Mouse (Mus musculus): Measurements from ENCODE around the gene Nars2. TPM values are rescaled to one million over a fixed set of nuclear protein-coding genes. Genes with fewer than 3 reads are reported as not detected.

The Nars2 gene
- total and polyA plus RNA-seq, 2 experiments from 2014 or later, result 11.8 to 17.8 TPM

- Histone ChIP-seq H3K9ac (replicated peaks; ENCODE audit: low read depth, low read length) (no peak overlapping the region), H3K9me3 (replicated peaks; ENCODE audit: control insufficient read depth, low read length) (no peaks in the 10 kb centered on the region), H3K4me1 (ENCODE audit: control insufficient read depth, insufficient read depth) (no peaks in the 10 kb centered on the region; the same call in 1 of the 2 replicates), H3K27ac (ENCODE audit: low read depth) (no peak overlapping the region), H3K27me3 (ENCODE audit: control insufficient read depth, insufficient read depth, low read length) (no peaks in the 10 kb centered on the region), H3K36me3 (replicated peaks; ENCODE audit: control insufficient read depth, insufficient read depth, low read length) (no peaks in the 10 kb centered on the region), H3K4me3 (ENCODE audit: low read depth, low read length) (no peak overlapping the region), H3K4me2 (ENCODE audit: low read depth, low read length) (no peak overlapping the region)
- ATAC-seq (ENCODE audit: insufficient read depth, low read depth) (no peak), DNase-seq (ENCODE audit: low spot score) (no peak)
- TF ChIP-seq EP300 (IDR thresholded peaks at IDR 0.05; ENCODE audit: low read depth), result no peak
- TF ChIP-seq CTCF (IDR thresholded peaks at IDR 0.05; ENCODE audit: low read depth), result no peak
- WGBS, result 91% methylated on average over 3 of the region's 3 CpGs
Measured at GRCm38 (mm10) chr7:96905422-96905821, 45.9 kb upstream of the Nars2 start.

- no peak for ATAC-seq (ENCODE audit: insufficient read depth, low read depth)
- no peaks in the 10 kb centered on the region; the same call in 1 of the 2 replicates for H3K4me1 ChIP-seq (ENCODE audit: control insufficient read depth, insufficient read depth)
- no peak for DNase-seq (ENCODE audit: low spot score)
- WGBS, result 87% methylated on average over 20 of the region's 20 CpGs
- no peaks in the 10 kb centered on the region for H3K9me3 ChIP-seq (replicated peaks; ENCODE audit: control insufficient read depth, low read length)
- no peaks in the 10 kb centered on the region for H3K36me3 ChIP-seq (replicated peaks; ENCODE audit: control insufficient read depth, insufficient read depth, low read length)
- no peak for TF ChIP-seq CTCF (IDR thresholded peaks at IDR 0.05; ENCODE audit: low read depth)
- no peak for TF ChIP-seq EP300 (IDR thresholded peaks at IDR 0.05; ENCODE audit: low read depth)
- H3K4me3 ChIP-seq (ENCODE audit: low read depth, low read length), result no peak overlapping the region
- H3K27me3 ChIP-seq (ENCODE audit: control insufficient read depth, insufficient read depth, low read length), result no peaks in the 10 kb centered on the region
- no peak overlapping the region for H3K4me2 ChIP-seq (ENCODE audit: low read depth, low read length)
- H3K9ac ChIP-seq (replicated peaks; ENCODE audit: low read depth, low read length), result no peak overlapping the region
- H3K27ac ChIP-seq (ENCODE audit: low read depth), result no peak overlapping the region
Measured at GRCm38 (mm10) chr7:96906216-96906615, 45.1 kb upstream of the Nars2 start.

DNA sequence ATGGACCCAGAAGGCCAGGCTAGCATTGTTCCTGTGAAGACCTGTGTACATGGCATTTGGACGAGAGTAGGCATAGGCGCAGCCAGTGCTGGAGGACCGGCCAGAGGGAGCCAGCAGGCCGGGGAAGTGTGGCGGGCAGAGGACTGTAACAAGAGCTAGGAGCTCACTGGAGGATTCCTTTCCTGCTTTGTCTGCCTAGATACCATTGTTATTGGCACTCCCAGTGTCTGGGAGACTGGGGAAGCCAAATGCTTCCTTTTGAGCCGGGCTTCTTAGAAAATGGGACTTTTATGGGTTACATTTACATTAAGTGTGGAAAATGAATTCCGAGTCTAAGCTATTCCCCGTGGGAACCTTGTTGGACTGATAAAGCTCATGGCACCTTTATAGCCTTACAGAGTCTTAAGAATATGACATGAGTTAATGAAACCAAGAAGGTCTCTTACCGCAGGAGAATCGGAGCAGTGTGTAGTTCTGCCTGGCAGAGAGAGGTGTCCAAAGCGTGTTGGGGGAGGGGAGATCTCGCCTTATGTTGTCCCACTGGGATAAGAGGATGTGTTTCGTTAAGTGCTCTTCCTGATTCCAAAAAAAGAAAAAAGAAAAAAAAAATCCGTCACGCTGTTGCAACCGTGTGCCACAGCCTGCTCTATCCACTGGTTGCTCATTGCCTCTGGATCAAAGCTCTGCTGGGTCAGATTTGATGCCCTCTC lies 43.2 kb upstream of the Nars2 start:
- ATAC-seq (ENCODE audit: insufficient read depth, low read depth), result no peak
- H3K4me3 ChIP-seq (ENCODE audit: low read depth, low read length), result no peak overlapping the region
- TF ChIP-seq CTCF (IDR thresholded peaks at IDR 0.05; ENCODE audit: low read depth) (no peak), EP300 (IDR thresholded peaks at IDR 0.05; ENCODE audit: low read depth) (no peak)

GRCm38 (mm10) chr7:96909856-96910255 lies 41.4 kb upstream of the Nars2 start:
- no peaks in the 10 kb centered on the region for H3K9me3 ChIP-seq (replicated peaks; ENCODE audit: control insufficient read depth, low read length)

More for the DNA sequence above, 43.2 kb upstream of the Nars2 start:
- H3K9me3 ChIP-seq (replicated peaks; ENCODE audit: control insufficient read depth, low read length), result no peaks in the 10 kb centered on the region
- no peaks in the 10 kb centered on the region; the same call in 1 of the 2 replicates for H3K4me1 ChIP-seq (ENCODE audit: control insufficient read depth, insufficient read depth)
- no peaks in the 10 kb centered on the region for H3K36me3 ChIP-seq (replicated peaks; ENCODE audit: control insufficient read depth, insufficient read depth, low read length)
- H3K9ac ChIP-seq (replicated peaks; ENCODE audit: low read depth, low read length), result no peak overlapping the region
- no peaks in the 10 kb centered on the region; the same call in 1 of the 2 replicates for H3K27me3 ChIP-seq (ENCODE audit: control insufficient read depth, insufficient read depth, low read length)
- H3K4me2 ChIP-seq (ENCODE audit: low read depth, low read length), result no peak overlapping the region
- 63% methylated on average over 16 of the region's 16 CpGs for WGBS
- DNase-seq (ENCODE audit: low spot score), result no peak
- H3K27ac ChIP-seq (ENCODE audit: low read depth), result no peak overlapping the region

DNA sequence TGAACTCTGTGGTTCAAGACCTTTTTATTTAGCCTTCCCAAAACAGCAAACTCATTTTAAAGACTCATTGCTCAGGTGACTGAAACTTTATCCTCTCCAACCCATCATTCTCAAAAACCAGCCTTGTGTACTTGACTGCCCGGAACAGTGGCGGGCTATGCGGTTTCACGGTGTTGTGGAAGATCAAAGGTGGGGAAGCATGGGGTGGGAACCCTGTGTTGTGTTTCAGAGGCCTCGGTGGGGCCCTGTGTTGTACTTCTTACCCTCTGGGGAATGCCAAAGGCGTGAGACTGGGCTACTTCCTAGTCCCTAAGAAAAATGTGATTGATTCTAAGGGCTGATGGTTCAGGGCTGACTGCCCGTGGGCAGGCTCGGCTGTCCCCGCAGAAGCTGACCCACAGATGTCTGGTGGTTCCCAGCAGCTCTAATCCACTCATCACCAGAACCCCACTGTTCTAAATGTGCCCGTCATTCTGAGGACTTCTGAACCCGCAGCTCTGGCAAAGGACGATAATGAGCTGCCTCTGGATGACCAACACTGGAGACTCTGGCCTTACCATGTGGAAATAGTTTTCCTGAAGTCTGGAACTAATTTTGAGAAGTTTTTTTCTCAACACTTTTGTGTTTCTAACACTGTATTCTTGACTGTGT lies 40.9 kb upstream of the Nars2 start:
- no peak overlapping the region for H3K9ac ChIP-seq (replicated peaks; ENCODE audit: low read depth, low read length)
- H3K4me3 ChIP-seq (ENCODE audit: low read depth, low read length), result no peak overlapping the region
- no peaks in the 10 kb centered on the region; the same call in 1 of the 2 replicates for H3K4me1 ChIP-seq (ENCODE audit: control insufficient read depth, insufficient read depth)
- H3K36me3 ChIP-seq (replicated peaks; ENCODE audit: control insufficient read depth, insufficient read depth, low read length), result no peaks in the 10 kb centered on the region
- TF ChIP-seq EP300 (IDR thresholded peaks at IDR 0.05; ENCODE audit: low read depth) (no peak), CTCF (IDR thresholded peaks at IDR 0.05; ENCODE audit: low read depth) (no peak)
- no peaks in the 10 kb centered on the region for H3K9me3 ChIP-seq (replicated peaks; ENCODE audit: control insufficient read depth, low read length)
- DNase-seq (ENCODE audit: low spot score) (no peak), ATAC-seq (ENCODE audit: insufficient read depth, low read depth) (no peak)
- no peak overlapping the region for H3K27ac ChIP-seq (ENCODE audit: low read depth)
- peaks cover 3% of the 10 kb centered on the region; the same call in 1 of the 2 replicates for H3K27me3 ChIP-seq (ENCODE audit: control insufficient read depth, insufficient read depth, low read length)
- no peak overlapping the region for H3K4me2 ChIP-seq (ENCODE audit: low read depth, low read length)
- WGBS, result 76% methylated on average over 12 of the region's 12 CpGs

More at GRCm38 (mm10) chr7:96909856-96910255, 41.4 kb upstream of the Nars2 start:
- Histone ChIP-seq H3K27me3 (ENCODE audit: control insufficient read depth, insufficient read depth, low read length) (peaks cover 3% of the 10 kb centered on the region; the same call in 1 of the 2 replicates), H3K36me3 (replicated peaks; ENCODE audit: control insufficient read depth, insufficient read depth, low read length) (no peaks in the 10 kb centered on the region), H3K4me2 (ENCODE audit: low read depth, low read length) (no peak overlapping the region), H3K4me1 (ENCODE audit: control insufficient read depth, insufficient read depth) (no peaks in the 10 kb centered on the region; the same call in 1 of the 2 replicates), H3K27ac (ENCODE audit: low read depth) (no peak overlapping the region), H3K9ac (replicated peaks; ENCODE audit: low read depth, low read length) (no peak overlapping the region), H3K4me3 (ENCODE audit: low read depth, low read length) (no peak overlapping the region)
- TF ChIP-seq CTCF (IDR thresholded peaks at IDR 0.05; ENCODE audit: low read depth), result no peak
- TF ChIP-seq EP300 (IDR thresholded peaks at IDR 0.05; ENCODE audit: low read depth), result no peak
- WGBS, result 77% methylated on average over 5 of the region's 5 CpGs
- DNase-seq (ENCODE audit: low spot score), result no peak
- no peak for ATAC-seq (ENCODE audit: insufficient read depth, low read depth)

Data from heart, postnatal 0 days (tissue).